Mouse (Mus musculus) lung, postnatal 10 days (tissue): Measurements from ENCODE around the gene 1700025G04Rik.

Experiments
- DNase-seq: peaks from one replicate; pipeline ENCODE4 v3.0.0; 2021

Gene 1700025G04Rik

DNA sequence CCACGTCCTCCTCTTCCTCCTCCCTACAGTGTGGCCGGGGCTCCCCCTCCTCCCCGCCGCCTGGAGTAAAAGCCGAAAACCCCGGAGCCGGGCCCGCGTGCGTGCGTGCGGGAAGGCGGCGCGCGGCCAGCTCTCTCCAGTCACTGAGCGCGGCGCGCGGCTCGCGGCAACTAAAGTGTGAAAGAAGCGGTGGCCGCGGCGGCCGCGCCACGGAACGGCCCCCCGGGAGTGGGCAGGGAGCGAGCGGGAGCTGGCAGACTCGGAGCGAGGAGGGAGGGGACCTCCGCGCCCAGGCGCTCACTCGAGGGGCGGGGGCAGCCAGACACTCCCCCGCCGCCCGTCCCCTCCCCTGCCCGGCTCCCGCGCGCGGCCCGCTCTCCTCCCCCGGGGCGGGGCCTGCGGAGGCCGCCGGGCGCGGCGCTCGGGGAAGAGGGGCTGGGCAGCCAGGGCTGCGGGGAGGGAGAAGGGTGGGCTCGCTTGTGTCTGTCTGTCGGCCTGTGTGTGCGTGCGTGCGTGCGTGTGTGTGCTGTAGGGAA lies at the start of gene 1700025G04Rik:
Gene 1700025G04Rik (minus strand): TSS at position 108 of the 536 bp plus-strand sequence.
- DNase-seq, result peak; percentile 89

DNA sequence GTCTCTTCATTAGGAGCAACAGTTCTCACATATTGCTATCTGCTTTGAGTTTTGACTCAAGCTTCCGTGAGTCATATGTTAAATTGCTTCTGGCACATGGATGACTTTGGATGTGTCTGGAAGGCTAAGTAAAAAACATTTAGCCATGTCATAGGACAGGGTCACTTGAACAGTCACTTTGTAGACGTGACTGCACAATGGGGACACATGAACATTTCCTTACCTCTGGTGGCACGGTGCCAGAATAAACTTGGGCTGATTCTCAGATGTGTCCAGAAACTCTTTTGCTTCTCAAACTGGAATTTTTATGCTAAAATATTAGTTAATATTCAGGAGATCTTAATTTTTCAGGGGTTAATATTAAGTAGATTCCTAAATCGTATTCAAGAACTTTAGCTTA lies 49.6 kb upstream of the 1700025G04Rik start:
- DNase-seq, result no peak

DNA sequence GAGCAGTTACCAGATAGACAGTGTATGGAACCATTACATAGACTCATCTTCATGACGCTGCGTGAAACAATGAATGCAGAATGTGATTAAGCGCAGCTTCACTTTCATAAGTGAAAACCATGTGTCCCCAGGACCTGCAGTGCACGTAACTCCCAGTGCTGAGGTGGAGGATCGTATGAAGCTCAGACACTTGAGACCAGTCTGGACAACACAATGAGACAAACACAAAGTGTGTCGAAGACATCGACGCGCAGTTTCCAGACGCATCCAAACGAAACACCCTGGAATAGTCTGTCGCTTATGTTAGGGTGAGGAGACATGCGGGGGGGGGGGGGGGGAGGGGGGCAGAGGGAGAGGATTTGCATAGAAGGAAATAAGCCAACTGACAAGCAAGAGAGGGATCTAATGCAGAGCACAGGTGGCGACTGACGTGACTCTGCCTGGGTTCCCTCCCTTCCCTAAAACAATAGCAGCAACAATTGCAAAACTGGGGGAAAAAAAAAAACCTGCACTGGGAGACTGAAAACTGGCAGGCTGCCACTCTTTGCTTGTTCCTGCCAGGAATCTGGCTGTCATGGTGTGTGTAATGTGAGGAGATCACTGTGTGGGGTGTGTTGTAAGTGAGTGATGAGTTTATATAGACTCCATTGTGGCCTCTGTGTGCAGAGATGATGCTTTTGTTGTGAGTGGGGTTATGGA lies 40.3 kb upstream of the 1700025G04Rik start:
- DNase-seq, result peak; percentile 77

DNA sequence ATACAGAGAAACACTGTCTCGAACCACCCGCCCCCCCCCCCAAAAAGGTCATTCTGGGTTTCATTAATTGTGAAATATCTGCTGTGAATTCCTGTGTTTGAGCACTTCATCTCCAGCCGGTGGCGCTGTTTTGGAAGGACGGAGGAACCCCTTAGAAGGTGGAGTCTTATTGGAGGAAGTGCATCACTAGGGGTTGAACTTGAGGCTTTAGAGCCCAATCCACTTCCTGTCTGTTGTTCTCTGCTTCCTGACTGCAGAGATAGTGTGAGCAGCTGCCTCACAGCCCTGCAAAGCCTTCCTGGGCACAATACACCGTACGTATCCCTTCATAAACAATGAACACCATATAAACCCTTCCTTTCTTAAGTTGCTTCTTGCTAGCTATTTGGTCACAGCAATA lies 35.5 kb upstream of the 1700025G04Rik start:
- DNase-seq, result no peak

DNA sequence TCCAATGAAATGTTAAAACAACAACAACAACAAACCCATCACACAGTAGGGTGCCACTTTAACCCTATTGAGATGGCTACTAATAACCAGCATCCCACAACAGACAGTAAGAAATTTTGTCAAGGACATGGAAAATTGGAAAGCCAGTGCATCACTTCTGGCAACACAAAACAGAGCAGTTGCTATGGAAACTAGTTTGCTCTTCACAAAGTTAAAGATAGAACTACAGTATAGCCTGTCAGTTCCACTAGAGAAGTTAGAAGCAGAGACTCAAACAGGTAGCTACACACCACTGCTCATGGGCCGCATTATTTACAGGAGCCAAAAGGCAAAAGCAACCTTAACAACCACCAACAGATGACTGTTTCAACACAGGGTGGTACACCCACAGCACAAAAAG lies 20.2 kb upstream of the 1700025G04Rik start:
- DNase-seq, result no peak

DNA sequence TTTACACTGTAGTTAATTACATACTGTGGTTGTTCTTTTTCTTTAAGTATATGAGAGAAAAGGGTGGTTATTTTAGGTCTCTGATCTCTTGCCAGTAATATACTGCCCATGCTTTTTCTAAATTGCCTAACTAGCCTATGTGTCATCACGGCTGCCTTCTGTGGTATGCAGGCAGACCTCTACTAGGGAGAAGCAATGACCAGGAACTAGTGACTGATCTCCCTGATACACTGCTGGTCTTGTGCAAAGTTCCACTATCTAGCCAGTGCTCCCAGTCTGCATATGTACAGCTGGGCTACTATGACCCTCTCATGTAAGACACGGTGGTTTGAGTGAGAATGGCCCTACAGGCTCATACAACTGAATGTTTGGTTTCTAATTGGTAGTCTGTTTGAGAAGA lies 16.2 kb upstream of the 1700025G04Rik start:
- no peak for DNase-seq

DNA sequence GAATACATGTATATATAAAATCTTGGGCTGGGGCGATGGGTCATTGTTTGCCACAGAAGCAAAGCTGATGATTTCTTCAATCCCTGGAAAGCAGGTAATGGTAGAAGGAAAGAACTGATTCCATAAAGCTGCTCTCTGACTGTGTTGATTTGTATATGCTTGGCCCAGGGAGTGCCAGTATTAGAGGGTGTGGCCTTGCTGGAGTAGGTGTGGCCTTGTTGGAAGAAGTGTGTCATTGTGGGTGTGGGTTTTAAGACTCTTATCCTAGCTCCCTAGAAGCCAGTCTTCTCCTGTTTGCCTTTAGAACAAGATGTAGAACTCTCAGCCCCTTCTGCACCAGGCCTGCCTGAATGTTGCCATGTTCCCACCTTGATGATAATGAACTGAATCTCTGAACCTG lies 15.3 kb upstream of the 1700025G04Rik start:
- no peak for DNase-seq

DNA sequence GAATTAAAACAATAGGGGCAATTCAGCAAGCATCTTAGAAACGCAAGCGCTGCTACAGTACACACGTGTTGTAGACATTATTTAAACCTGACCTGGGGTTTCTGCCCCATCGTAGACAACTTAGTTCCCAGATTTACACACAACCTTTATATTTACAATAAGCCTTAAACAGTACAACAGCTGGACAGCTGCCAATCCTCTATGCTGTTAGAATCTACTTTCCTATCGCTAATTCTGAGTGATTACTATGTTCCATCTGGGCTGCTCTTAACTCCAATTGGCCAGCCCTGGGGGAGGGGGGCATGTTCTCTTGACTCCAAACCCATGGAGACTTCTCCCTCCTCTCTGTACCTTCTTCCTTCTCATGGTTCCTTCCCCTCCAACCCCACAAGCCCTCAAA lies 11.8 kb upstream of the 1700025G04Rik start:
- no peak for DNase-seq

DNA sequence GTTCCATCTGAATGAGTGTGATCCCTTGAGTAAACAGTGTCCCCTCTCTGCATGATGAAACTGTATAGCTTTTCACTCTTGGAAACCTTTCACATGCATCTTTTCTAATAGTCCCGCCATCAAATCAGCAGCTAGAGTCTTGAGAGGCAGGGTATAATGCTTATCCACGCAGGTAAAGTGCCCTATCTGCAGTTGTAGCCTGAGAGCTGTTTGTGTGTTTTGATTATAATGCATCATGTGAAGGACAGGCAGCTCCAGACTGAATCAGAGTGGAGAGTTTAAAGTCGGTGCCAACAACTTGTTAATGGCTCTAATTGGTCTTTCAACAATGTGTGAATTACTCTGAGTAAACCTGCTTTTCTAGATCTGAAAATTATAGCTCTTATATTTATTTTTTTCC lies 6.1 kb upstream of the 1700025G04Rik start:
- DNase-seq, result no peak

DNA sequence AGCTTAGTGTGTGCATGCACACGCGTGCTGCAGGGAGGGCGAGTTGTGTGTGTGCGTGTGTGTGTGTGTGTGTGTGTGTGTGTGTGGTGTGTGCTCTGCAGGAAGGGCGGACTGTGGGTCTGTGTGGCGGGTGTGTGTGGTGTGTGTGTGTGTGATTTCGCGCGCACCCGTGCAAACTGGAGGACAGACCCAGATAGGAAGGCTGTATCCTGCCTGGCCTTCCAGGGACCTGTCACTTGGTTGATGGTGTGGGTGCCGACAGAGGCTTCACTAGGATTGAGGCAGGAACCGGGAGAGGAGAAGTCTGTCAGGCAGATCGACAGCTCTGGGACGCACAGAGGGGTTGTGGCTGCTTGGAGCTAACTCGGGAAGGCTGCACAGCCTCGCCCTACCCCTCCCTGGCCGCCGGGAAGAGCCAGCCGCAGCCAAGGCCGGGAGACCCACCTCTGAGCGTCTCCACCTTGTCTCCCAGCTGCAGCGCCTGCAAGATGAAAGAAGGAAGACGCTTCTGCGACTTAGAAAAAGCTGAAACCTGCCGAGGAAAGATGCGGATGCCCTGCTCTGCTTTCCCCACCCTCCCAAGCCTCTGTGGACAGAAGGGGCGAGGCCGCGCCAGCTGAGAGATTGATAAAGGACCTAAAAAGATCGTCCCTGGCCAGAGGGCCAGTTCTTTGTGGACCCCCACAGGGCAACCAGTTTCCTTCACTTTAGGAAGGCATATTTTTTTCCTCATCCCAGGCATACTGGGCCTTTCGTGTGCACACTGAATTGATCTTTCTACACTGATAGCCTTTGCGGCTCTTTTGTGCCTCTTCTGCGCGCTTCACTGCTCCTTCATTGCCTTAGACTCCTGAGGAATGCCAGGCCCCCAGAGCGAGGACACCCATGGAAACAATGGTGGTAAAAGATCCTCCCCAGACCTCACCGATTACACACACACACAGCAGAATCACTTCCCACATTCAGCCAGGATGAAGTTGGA lies 930 bp upstream of the 1700025G04Rik start:
- peak; percentile 59 for DNase-seq

DNA sequence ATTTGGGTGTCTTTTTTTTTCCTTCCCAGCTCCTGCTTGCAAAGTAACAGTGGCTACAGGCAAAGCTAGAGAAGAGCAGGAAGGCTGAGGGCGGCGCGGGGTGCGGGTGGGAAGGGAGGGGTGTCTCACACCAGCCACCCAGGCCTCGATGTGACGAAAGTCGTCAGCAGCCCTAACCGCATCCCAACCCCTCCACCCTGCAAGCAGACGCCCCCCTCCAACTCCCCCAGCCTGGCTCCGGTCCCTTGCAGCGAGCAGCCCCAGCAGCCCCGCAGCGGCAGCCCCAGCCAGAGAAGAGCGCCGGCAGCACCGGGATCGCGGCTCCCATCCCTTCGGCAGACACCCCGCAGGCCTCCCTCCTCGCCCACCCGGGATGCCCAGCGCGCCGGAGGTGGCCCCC lies 399 bp downstream of the 1700025G04Rik start:
- peak; percentile 53 for DNase-seq

DNA sequence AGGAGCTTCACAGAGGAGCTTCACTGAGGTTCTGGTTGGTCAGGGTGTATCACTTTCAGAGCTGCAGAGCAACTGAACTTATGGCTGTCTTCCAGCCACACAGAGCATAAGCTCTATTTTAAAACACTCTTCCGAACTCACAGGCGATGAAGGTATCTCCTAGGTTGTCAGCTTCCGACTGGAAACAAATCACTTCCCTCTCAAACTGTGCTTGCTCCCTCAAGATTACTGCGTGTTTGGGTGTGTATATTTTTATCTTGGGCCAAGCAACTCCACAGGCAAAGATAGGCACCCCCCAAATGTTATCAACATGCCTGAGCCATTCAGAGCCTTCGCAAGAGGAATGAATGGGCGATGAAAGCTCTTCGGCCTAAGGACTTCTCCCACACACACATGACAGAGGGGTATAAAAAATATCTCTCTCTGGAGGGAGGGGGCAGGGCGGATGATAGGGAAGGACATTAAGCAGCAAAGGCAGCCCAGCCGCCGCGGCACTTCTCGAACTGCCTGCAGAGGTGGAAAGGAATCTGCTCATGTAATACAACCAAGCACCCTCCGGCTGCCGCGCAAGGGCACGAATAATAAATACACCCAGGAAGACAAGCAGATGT lies 1.0 kb downstream of the 1700025G04Rik start:
- peak; percentile 45 for DNase-seq

DNA sequence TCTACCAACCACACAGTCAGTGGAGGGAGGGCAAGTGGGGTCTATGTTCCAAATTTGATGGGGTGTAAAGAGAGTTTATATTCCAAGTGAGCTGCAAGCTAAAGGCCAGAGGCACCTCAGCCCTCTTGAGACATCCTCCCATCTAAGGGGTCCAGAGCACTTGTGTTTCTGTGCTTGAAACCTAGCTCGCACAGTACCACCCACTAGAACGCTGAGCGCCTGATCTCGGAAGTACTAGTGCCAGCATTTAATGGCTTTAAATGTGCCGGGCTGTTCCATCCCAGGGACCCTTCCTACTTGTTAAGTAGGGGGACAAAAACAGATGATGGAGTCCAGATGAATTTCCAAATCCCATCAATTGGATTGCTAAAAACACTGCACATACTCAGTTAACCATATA lies 1.9 kb downstream of the 1700025G04Rik start:
- DNase-seq, result no peak

DNA sequence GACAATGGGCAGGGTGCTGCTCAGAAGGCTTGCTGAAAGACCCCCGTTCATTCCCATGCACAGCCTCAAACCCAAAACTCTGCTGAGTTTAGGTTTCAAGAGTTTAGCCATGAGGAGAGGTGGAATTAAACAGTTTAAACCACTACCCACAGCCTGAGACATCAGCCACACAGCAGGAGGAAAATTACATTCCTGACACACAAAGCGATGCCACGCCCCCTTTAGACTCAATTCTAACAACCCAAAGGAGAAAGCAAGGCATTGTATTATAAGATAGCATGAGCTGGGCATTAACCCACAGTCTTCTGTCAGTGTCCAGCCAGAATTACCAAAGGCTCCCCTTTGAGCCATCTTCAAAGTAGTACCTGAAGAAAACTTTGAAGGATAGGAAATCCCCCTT lies 3.0 kb downstream of the 1700025G04Rik start:
- no peak for DNase-seq

DNA sequence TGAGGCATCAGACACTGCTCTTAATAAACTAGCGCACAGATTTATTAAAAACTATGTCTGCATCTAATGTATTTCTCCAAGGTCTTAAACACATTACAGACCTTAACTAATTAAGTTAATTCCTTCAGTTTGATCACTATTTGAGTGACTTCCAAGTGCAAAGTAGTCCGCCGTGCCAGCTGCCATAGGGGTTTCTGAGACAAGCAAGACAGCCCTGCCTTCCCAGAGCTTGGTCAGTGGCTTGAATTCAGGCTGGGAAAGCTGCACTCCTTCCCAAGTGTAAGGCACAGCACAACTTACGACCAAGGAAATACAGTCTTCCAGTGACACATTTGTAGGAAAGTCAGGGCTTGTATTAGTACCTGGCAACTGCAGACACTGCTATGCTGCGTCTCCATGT lies 4.4 kb downstream of the 1700025G04Rik start:
- DNase-seq, result no peak

DNA sequence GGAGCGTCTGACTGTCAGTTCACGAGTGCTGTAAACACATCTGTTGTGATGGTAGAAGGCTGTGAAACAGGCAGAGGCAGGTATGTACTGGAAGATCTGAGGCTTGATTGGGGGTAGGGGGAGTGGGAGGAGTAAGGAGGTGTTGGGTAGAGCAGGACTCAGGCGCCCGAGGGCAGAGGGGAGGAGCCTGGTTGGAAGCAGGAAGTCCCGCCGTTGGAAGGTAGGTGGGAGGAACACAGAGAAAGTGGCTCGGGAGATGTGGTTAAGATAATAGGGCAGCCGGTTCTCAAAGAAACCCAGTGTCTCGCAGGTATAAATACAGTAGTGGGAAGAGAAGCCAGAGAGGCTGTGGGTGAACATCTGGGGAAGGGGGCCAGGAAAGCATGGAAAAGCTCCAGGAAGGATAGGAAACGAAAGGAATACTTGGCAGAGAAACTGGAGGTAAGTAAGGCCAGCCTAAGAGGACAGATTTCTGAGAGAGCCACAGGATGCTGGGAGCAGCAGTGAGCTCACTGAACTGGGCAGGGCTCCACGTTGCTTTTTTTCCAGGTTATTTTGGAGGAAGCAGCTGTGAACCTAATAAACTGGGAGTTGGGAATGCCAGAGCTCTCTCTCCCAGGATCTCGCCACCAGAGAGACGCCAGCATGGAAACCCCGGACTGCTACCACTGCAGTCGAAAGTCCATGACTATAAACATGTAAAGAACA lies 5.1 kb downstream of the 1700025G04Rik start:
- DNase-seq, result peak; percentile 54

DNA sequence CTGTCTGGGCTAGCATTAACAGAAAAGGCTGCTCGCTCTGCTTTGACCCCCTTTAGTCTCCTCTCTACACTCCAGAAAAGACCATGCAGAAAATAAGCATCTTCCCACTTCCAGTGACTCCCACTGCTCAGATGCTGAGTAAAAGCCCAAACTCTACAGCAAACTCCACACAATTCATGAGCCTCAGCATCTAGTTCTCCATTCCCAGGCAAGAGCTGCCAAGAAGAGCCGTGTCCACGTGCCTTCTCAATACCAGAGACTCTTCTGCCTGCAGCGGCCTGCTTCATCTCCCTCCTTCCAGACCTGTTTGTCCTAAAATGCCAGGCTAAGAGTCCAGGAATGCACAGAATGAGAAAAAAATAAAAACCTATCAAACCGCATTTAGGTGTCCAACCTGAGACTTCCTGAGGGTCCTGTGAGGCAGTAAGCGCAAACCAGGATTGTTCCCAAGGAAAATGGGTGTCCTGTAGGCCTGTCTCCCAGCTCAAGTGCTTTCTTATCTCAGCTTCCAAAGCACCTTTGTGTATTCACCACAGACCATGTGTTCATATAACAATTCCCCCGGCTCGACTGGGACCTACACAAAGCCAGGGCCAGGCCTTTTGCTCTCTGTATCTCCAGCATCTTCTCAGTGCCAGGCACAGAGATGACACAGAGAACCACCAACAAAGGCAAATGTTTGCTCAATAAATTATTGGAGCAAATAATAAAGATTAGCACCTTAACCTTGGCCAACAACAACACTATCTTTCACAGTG lies 7.8 kb downstream of the 1700025G04Rik start:
- no peak for DNase-seq

DNA sequence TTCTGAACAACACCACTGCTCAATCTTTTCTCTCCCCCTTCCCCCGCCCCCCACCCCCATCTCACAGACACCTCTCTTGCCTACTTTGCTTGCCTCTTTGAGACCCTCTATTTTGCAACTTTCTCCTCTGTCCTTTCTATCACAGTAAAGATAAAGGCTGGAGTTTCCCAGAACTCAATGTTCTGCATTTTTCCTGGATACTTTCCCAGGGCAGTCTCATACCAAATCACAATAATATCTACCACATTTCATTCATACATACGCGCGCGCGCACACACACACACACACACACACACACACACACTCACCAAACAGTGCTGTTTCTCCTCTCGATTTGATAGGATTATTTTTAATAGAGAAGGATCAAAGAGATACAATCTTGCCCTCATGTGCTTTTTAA lies 8.8 kb downstream of the 1700025G04Rik start:
- no peak for DNase-seq

DNA sequence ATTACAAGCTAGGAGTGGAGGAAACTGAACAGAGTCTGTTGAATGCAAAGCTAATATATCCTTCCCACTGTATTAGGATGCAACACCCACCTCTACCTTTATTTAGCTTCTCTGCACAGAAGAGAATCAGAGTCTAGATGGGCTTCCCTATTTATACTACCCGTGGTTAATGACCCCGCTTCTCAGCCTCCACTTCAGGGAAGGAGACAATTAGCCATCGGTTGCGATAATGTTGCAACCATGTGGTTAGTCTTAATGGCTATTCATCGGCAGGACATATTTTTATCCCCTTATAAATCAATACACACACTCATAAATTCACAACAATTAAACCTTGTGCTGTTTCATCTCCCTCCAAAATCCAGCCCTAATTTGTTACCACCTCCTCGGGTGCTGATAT lies 9.7 kb downstream of the 1700025G04Rik start:
- no peak for DNase-seq

DNA sequence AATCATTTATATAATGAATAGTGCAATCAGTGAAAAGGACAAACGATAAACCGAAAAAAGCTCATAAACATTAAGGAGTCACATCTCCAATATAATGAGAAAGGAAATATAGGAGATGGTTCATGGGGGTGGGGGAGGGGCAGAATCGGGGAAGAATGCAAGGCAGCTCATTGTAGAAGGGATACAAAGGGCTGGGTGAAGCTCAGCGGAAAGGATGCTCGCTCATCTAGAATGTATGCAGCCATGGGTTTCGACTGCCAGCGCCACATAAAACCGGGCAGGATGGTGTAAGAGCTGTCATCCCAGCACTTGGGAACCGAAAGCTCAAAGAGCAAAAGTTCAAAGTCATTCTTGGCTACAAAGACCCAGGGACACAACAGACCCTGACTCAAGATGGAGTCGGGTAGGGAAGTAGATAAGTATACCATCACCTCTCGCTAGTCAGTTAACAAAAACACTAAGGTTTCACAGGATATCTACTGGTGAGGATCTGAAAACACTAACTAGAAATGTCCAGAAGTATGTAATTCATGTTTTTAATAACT lies 12.7 kb downstream of the 1700025G04Rik start:
- DNase-seq, result no peak

DNA sequence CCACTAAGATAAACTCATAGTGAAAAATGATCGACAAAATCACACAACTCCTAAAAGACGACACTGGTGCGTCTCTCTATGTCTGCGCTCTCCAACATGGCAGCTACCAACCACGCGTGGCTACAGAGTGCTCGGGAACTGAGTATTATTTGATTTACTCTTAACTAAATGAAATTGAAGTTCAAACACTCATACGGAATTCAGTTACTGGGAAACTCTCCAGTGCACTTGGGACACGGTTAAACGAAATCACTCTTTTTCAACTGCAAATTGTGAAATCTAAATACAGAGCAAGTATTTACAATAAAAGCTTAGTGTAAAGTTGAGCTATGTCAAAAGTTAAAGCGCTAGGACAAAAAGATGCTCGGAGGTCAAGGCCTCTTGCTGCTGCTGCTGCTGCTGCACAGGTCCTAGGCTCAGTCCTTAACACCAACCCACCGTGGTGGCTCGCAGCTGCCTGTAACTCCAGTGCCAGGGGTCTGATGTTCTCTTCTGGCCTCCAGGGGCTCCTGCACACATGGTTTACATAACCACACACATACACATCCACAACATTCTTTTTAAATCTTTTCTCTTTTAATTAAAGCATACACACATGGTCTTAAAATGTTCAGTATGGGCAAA lies 13.6 kb downstream of the 1700025G04Rik start:
- DNase-seq, result no peak
